Mouse (Mus musculus) heart, postnatal 0 days (tissue): ENCODE data around the gene Arhgef33. TPM values are rescaled to one million over a fixed set of nuclear protein-coding genes. Genes with fewer than 3 reads are reported as not detected.

Source experiments
- ATAC-seq: fragments of 200-750 bp; cut with Nextera tagmentation; 2 replicates; pipeline ENCODE4 v1.8.0; 2017; ENCODE audit warnings: low read depth, moderate number of reproducible peaks, moderate library complexity; ENCODE audit not compliant: insufficient read depth
- DNase-seq: peaks from one replicate; pipeline ENCODE4 v3.0.0-alpha.2; 2016; ENCODE audit warnings: low spot score
- H3K27ac ChIP-seq: fragments of 300-500 bp; sonication (generic); 2 replicates; pipeline ENCODE4 v1.5.1; 2014; ENCODE audit warnings: low read depth, mild to moderate bottlenecking
- H3K27me3 ChIP-seq: fragments of 300-500 bp; sonication (generic); 2 replicates; pipeline ENCODE4 v1.6.1; 2014; ENCODE audit warnings: low read length, mixed read lengths; ENCODE audit not compliant: control insufficient read depth, insufficient read depth
- H3K36me3 ChIP-seq: fragments of 300-500 bp; sonication (generic); replicated peaks from 2 replicates; pipeline ENCODE4 v1.6.1; 2014; ENCODE audit warnings: low read length, mixed read lengths; ENCODE audit not compliant: control insufficient read depth, insufficient read depth
- H3K4me1 ChIP-seq: fragments of 300-500 bp; sonication (generic); 2 replicates; pipeline ENCODE4 v1.6.1; 2014; ENCODE audit warnings: antibody characterized with exemption; ENCODE audit not compliant: control insufficient read depth, insufficient read depth
- H3K4me2 ChIP-seq: fragments of 300-500 bp; sonication (generic); 2 replicates; pipeline ENCODE4 v1.6.1; 2014; ENCODE audit warnings: low read depth, mild to moderate bottlenecking, low read length, moderate library complexity
- H3K4me3 ChIP-seq: fragments of 300-500 bp; sonication (generic); 2 replicates; pipeline ENCODE4 v1.5.1; 2014; ENCODE audit warnings: low read depth, low read length
- H3K9ac ChIP-seq: fragments of 300-500 bp; sonication (generic); replicated peaks from 2 replicates; pipeline ENCODE4 v1.6.1; 2014; ENCODE audit warnings: low read depth, low read length, mixed read lengths
- H3K9me3 ChIP-seq: fragments of 300-500 bp; sonication (generic); replicated peaks from 2 replicates; pipeline ENCODE4 v1.6.1; 2016; ENCODE audit warnings: low read length; ENCODE audit not compliant: control insufficient read depth
- CTCF ChIP-seq: IDR thresholded peaks from 2 replicates; pipeline ENCODE4 v1.5.1; 2016; ENCODE audit warnings: antibody characterized with exemption, control low read depth, low read depth
- EP300 ChIP-seq: IDR thresholded peaks from 2 replicates; pipeline ENCODE4 v1.6.1; 2016; ENCODE audit warnings: antibody characterized with exemption, low read depth
- WGBS: fragments of 180-500 bp; shearing (Covaris S2); extraction: QIAGEN DNeasy Blood & Tissue Kit; methylation state at CpG from one replicate; pipeline ENCODE4 v1.1.7; 2014; 5-methylcytosine and 5-hydroxymethylcytosine counted together
- polyA plus RNA-seq: library from polyadenylated mRNA; unstranded; fragments of >200 nt; fragmentation: Nextera tagmentation; extraction: Ambion mirVana; gene quantifications from 2 replicates; pipeline ENCODE4 v1.2.1, GENCODE M21; 2015
- total RNA-seq: library from RNA; depleted of rRNA; stranded (reverse); fragments of >200 nt; gene quantifications from 2 replicates; pipeline ENCODE4 v1.2.3, GENCODE M21; 2014; ENCODE audit warnings: low replicate concordance; rRNA removed

The Arhgef33 gene
- total and polyA plus RNA-seq, 2 experiments from 2014 or later: 0.86 TPM; not detected in 1

- TF ChIP-seq CTCF: no peak
- no peak for TF ChIP-seq EP300
- DNase-seq (no peak), ATAC-seq (no peak)
- Histone ChIP-seq H3K9me3 (no peaks in the 10 kb centered on the region), H3K4me1 (no peaks in the 10 kb centered on the region), H3K27ac (no peak overlapping the region), H3K4me3 (no peak overlapping the region), H3K4me2 (no peak overlapping the region), H3K27me3 (no peaks in the 10 kb centered on the region), H3K9ac (no peak overlapping the region), H3K36me3 (peaks cover 62% of the 10 kb centered on the region)
- WGBS: 83% methylated on average over 7 of the region's 7 CpGs
Observed at GRCm38 (mm10) chr17:80445433-80445832, 138.2 kb downstream of the Arhgef33 start.

GRCm38 (mm10) chr17:80446470-80446869 is 139.3 kb downstream of the Arhgef33 start:
- Histone ChIP-seq H3K4me3 (no peak overlapping the region), H3K4me1 (no peaks in the 10 kb centered on the region), H3K27ac (no peak overlapping the region), H3K4me2 (no peak overlapping the region), H3K36me3 (peaks cover 58% of the 10 kb centered on the region), H3K9ac (no peak overlapping the region), H3K9me3 (no peaks in the 10 kb centered on the region), H3K27me3 (no peaks in the 10 kb centered on the region)
- no peak for TF ChIP-seq CTCF
- TF ChIP-seq EP300: no peak
- DNase-seq: no peak
- ATAC-seq: no peak
- WGBS: 82% methylated on average over 5 of the region's 5 CpGs

Other genes starting within 250 kb of the Arhgef33 start
- 36.8 and 37.5 TPM in 2 replicates for gene Hnrnpll, start 245.1 kb upstream of the Arhgef33 start, total RNA-seq
- gene Hnrnpll, start 245.1 kb upstream of the Arhgef33 start, polyA plus RNA-seq: 19.0 TPM in 2 replicates
- 15.4 and 19.7 TPM in 2 replicates for gene Galm, start 179.9 kb upstream of the Arhgef33 start, total RNA-seq
- 9.6 and 10.7 TPM in 2 replicates for gene Galm, start 179.9 kb upstream of the Arhgef33 start, polyA plus RNA-seq
- 84.3 and 86.2 TPM in 2 replicates for gene Srsf7, start 100.1 kb upstream of the Arhgef33 start, total RNA-seq
- 151 and 154 TPM in 2 replicates for gene Srsf7, start 100.1 kb upstream of the Arhgef33 start, polyA plus RNA-seq
- 1.0 TPM in 1 of 2 replicates, not detected in the other for gene Ttc39d, start 99.9 kb upstream of the Arhgef33 start, total RNA-seq
- gene Ttc39d, start 99.9 kb upstream of the Arhgef33 start, polyA plus RNA-seq: 0.05 and 0.08 TPM in 2 replicates
- 0.54 and 4.7 TPM in 2 replicates for gene Gemin6, start 83.0 kb upstream of the Arhgef33 start, total RNA-seq
- gene Gemin6, start 83.0 kb upstream of the Arhgef33 start, polyA plus RNA-seq: 13.3 and 14.6 TPM in 2 replicates
- 3.9 and 11.7 TPM in 2 replicates for gene Morn2, start 17.2 kb upstream of the Arhgef33 start, total RNA-seq
- 20.4 and 20.6 TPM in 2 replicates for gene Morn2, start 17.2 kb upstream of the Arhgef33 start, polyA plus RNA-seq
- 3.7 and 7.7 TPM in 2 replicates for gene Dhx57, start 16.9 kb upstream of the Arhgef33 start, total RNA-seq
- gene Dhx57, start 16.9 kb upstream of the Arhgef33 start, polyA plus RNA-seq: 2.9 and 3.0 TPM in 2 replicates
- not detected in 2 replicates for gene Gm10190, start 66.1 kb downstream of the Arhgef33 start, total RNA-seq
- gene Gm10190, start 66.1 kb downstream of the Arhgef33 start, polyA plus RNA-seq: 0.90 and 1.1 TPM in 2 replicates
- 2.6 and 6.6 TPM in 2 replicates for gene Sos1, start 173.0 kb downstream of the Arhgef33 start, total RNA-seq
- 1.7 and 1.8 TPM in 2 replicates for gene Sos1, start 173.0 kb downstream of the Arhgef33 start, polyA plus RNA-seq